Mouse (Mus musculus): ENCODE measurements around the gene Med14. TPM values are rescaled to one million over a fixed set of nuclear protein-coding genes. Genes with fewer than 3 reads are reported as not detected.

The Med14 gene
- polyA plus RNA-seq (2012; rRNA removed) = 5.5 and 6.1 TPM in 2 replicates

DNA sequence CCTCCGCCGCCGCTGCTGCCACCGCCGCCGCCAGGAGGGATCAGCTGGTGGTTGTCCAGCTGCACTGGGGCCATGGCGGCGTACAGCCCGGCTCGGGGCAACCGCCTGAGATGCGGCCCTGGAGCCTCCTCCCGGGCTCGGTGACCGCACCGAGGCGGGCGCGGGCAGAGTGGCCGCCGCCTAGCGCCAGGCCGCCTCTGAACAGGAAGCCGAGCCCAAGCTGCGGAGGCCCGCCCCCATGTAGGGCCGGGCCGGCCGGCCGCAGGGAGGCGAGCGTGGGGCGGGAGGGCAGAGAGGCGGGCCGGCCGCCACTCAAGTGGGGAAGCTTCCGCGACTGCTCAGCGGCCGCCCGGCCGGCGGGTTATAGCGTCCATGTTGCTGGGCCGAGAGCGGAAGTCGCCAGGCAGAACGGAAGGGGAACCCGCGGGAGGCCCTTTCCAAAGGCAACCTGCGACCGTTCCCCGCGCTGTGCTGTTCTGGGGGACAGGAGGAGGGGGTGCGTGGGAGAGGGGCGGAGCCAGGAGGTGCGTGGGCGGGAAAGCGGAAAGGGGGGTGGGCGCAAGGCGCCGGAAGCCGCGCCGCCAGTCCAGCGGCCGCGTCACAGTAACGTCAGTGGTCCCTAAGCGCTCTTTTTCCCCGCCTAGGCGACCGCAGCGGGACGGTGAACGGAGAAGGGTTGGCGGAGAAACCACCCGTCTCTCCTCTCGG lies at the start of gene Med14:
Gene Med14 (minus strand): TSS at position 448 of the 708 bp plus-strand sequence.
- TF ChIP-seq POLR2A (IDR thresholded peaks at IDR 0.05; ENCODE audit: control insufficient read depth, low read depth, low read length) = peak; percentile 40; the same call in 1 of the 2 replicates
- no peak for TF ChIP-seq CTCF (IDR thresholded peaks at IDR 0.05; ENCODE audit: control insufficient read depth, insufficient read depth, insufficient replicate concordance, low read depth, low read length)
- no peaks in the 10 kb centered on the region for H3K4me1 ChIP-seq (ENCODE audit: control insufficient read depth, insufficient read depth, low read length)
- peak within 1 kb of the TSS; percentile 95 for H3K27ac ChIP-seq (ENCODE audit: control insufficient read depth, insufficient read depth, low read depth, low read length)
- H3K4me3 ChIP-seq (ENCODE audit: control insufficient read depth, low read depth, low read length) = peak within 1 kb of the TSS; percentile 91
- no peaks in the 10 kb centered on the region for H3K27me3 ChIP-seq (ENCODE audit: control insufficient read depth, insufficient read depth, low read length)
- H3K36me3 ChIP-seq (ENCODE audit: control insufficient read depth, insufficient read depth, low read length) = no peaks in the 10 kb centered on the region

DNA sequence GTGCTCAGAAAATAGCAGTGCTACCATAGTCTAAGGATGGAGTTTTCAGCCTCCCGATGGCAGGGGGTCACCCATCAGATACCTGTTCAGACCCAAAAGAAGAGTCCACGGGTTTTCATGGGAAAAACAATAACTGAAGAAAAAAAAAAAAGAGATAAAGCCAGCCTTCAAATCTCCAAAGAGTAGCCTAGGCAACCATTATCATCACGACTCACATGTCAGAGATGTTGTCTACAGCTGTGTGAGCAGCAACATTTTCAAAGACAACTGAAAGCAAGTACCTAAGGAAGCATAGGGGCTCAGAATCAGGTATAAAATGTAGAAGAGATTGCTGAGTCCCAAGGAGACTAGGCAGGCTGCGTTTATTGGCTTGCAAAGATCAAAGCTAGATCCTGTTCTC lies 38.7 kb upstream of the Med14 start:
- H3K27ac ChIP-seq (ENCODE audit: control insufficient read depth, insufficient read depth, low read depth, low read length) = no peak overlapping the region
- H3K36me3 ChIP-seq (ENCODE audit: control insufficient read depth, insufficient read depth, low read length) = no peaks in the 10 kb centered on the region
- H3K4me1 ChIP-seq (ENCODE audit: control insufficient read depth, insufficient read depth, low read length) = no peaks in the 10 kb centered on the region
- no peaks in the 10 kb centered on the region for H3K27me3 ChIP-seq (ENCODE audit: control insufficient read depth, insufficient read depth, low read length)
- TF ChIP-seq CTCF (IDR thresholded peaks at IDR 0.05; ENCODE audit: control insufficient read depth, insufficient read depth, insufficient replicate concordance, low read depth, low read length) (no peak), POLR2A (IDR thresholded peaks at IDR 0.05; ENCODE audit: control insufficient read depth, low read depth, low read length) (no peak)
- H3K4me3 ChIP-seq (ENCODE audit: control insufficient read depth, low read depth, low read length) = no peak overlapping the region

DNA sequence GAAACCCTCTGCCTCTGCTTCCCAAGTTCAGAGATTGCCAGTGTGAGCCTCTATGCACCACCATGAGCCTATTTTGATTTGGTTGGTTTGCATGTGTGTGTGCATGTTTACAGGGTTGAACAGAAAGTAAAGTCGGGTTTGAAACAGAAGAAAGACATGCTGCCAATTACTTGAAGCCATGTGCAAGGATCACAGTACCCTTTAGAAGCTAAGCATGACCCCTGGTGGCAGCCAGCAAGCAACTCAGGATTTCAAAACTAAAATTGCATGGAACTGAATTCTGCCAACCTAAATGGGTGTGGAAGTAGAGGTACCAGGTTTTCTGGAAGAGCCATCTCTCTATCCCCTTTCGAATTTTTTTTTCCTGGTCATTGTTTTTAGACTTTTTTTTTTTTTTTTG lies 33.0 kb upstream of the Med14 start:
- H3K36me3 ChIP-seq (ENCODE audit: control insufficient read depth, insufficient read depth, low read length) = no peaks in the 10 kb centered on the region
- H3K4me1 ChIP-seq (ENCODE audit: control insufficient read depth, insufficient read depth, low read length) = no peaks in the 10 kb centered on the region
- H3K27me3 ChIP-seq (ENCODE audit: control insufficient read depth, insufficient read depth, low read length) = no peaks in the 10 kb centered on the region
- H3K4me3 ChIP-seq (ENCODE audit: control insufficient read depth, low read depth, low read length) = no peak overlapping the region
- TF ChIP-seq POLR2A (IDR thresholded peaks at IDR 0.05; ENCODE audit: control insufficient read depth, low read depth, low read length) (no peak), CTCF (IDR thresholded peaks at IDR 0.05; ENCODE audit: control insufficient read depth, insufficient read depth, insufficient replicate concordance, low read depth, low read length) (no peak)
- H3K27ac ChIP-seq (ENCODE audit: control insufficient read depth, insufficient read depth, low read depth, low read length) = no peak overlapping the region

DNA sequence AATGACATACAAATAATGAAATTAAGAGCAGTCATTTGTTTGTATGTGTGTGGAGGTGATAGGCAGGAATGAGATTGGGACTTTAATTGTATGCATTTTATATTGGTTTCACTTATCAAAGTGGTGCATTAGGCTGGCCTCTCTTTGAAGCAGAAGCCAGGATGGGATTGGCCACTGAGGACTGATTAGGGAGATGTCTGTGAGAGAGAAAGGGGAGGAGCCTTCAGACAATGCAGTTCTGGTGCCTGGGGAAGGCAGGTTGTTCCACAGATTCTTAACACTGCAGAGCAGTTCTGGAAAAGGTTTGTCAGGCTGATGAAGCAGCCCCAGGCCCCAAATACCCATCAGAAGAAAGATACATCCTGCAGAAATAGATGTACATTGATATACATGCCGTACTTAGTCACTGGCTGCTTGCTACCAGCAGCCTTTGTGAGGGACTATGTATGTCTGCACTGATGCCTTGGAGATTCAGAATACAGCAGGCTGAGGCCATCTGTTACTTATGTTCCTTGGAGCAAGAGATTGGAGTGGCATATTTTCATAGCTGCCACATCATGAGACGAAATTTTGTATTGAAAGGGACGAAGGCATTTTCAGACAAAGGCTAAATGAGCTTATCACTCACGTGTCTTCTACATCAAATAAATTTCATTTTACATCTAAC lies 29.9 kb upstream of the Med14 start:
- no peaks in the 10 kb centered on the region for H3K27me3 ChIP-seq (ENCODE audit: control insufficient read depth, insufficient read depth, low read length)
- no peak overlapping the region for H3K27ac ChIP-seq (ENCODE audit: control insufficient read depth, insufficient read depth, low read depth, low read length)
- H3K36me3 ChIP-seq (ENCODE audit: control insufficient read depth, insufficient read depth, low read length) = no peaks in the 10 kb centered on the region
- no peaks in the 10 kb centered on the region for H3K4me1 ChIP-seq (ENCODE audit: control insufficient read depth, insufficient read depth, low read length)
- no peak for TF ChIP-seq CTCF (IDR thresholded peaks at IDR 0.05; ENCODE audit: control insufficient read depth, insufficient read depth, insufficient replicate concordance, low read depth, low read length)
- TF ChIP-seq POLR2A (IDR thresholded peaks at IDR 0.05; ENCODE audit: control insufficient read depth, low read depth, low read length) = no peak
- no peak overlapping the region for H3K4me3 ChIP-seq (ENCODE audit: control insufficient read depth, low read depth, low read length)

DNA sequence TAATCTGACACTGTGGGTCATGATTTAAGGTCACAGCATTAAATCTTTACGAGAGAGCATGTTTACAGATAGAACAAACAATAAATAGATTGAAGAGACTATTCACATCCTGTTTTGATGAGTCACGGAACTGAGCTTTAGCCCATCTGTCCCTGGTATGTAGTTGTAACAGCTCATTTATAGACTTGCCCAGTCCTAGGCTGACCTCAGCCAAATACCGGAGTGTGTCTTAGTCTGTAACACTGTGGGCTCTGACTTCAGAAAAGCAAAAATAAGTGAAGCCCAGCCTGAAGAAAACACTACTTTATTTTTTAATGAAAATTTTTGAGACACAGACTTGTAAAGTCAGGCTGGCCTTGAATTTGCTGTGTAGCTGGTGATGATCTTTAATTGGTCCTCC lies 11.4 kb upstream of the Med14 start:
- Histone ChIP-seq H3K4me3 (ENCODE audit: control insufficient read depth, low read depth, low read length) (no peak overlapping the region), H3K4me1 (ENCODE audit: control insufficient read depth, insufficient read depth, low read length) (no peaks in the 10 kb centered on the region), H3K27me3 (ENCODE audit: control insufficient read depth, insufficient read depth, low read length) (no peaks in the 10 kb centered on the region), H3K36me3 (ENCODE audit: control insufficient read depth, insufficient read depth, low read length) (no peaks in the 10 kb centered on the region), H3K27ac (ENCODE audit: control insufficient read depth, insufficient read depth, low read depth, low read length) (no peak overlapping the region; the same call in 1 of the 2 replicates)
- no peak for TF ChIP-seq POLR2A (IDR thresholded peaks at IDR 0.05; ENCODE audit: control insufficient read depth, low read depth, low read length)
- TF ChIP-seq CTCF (IDR thresholded peaks at IDR 0.05; ENCODE audit: control insufficient read depth, insufficient read depth, insufficient replicate concordance, low read depth, low read length) = no peak

DNA sequence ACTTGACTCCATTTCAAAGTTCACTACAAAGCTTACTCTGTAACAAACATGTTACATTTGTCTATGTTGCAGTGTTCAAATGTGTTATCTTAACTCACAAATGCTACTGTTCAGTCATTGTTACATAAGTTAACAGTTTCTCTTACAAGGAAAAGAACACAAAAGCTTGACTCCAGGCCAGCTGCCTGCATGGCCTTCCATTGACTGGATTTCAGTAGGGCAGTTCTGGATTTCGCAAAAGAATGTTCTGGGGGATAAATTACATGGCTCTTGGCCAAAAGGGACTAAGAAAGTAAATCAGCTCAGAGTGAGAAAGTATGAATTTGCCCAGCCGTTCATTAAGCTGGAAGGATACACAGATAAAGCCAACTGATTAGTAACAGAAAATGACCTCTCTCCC lies 9.7 kb upstream of the Med14 start:
- Histone ChIP-seq H3K4me1 (ENCODE audit: control insufficient read depth, insufficient read depth, low read length) (no peaks in the 10 kb centered on the region), H3K36me3 (ENCODE audit: control insufficient read depth, insufficient read depth, low read length) (no peaks in the 10 kb centered on the region), H3K4me3 (ENCODE audit: control insufficient read depth, low read depth, low read length) (no peak overlapping the region), H3K27ac (ENCODE audit: control insufficient read depth, insufficient read depth, low read depth, low read length) (no peak overlapping the region), H3K27me3 (ENCODE audit: control insufficient read depth, insufficient read depth, low read length) (no peaks in the 10 kb centered on the region)
- TF ChIP-seq POLR2A (IDR thresholded peaks at IDR 0.05; ENCODE audit: control insufficient read depth, low read depth, low read length) (no peak), CTCF (IDR thresholded peaks at IDR 0.05; ENCODE audit: control insufficient read depth, insufficient read depth, insufficient replicate concordance, low read depth, low read length) (no peak)

DNA sequence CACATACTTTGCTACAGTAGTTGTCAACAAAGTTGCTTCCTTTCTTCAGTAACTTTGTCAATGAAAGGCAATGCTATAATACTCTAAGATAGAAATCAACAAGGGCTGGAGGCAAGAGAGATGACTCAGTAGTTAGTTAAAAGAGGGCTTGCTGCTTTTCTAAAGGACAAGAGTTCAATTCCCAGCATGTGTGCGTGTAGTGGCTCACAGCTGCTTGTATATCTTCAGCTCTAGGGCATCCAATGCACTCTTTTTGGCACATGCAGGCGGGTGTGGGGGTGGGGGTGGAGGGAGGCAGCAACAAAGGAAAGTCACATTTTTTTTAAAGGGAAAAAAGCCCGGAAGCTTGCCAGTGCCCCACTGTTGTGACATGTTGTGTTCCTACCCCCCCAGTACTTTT lies 6.7 kb upstream of the Med14 start:
- TF ChIP-seq CTCF (IDR thresholded peaks at IDR 0.05; ENCODE audit: control insufficient read depth, insufficient read depth, insufficient replicate concordance, low read depth, low read length) = no peak
- TF ChIP-seq POLR2A (IDR thresholded peaks at IDR 0.05; ENCODE audit: control insufficient read depth, low read depth, low read length) = no peak
- H3K4me1 ChIP-seq (ENCODE audit: control insufficient read depth, insufficient read depth, low read length) = no peaks in the 10 kb centered on the region
- no peak overlapping the region for H3K4me3 ChIP-seq (ENCODE audit: control insufficient read depth, low read depth, low read length)
- H3K27ac ChIP-seq (ENCODE audit: control insufficient read depth, insufficient read depth, low read depth, low read length) = no peak overlapping the region
- H3K36me3 ChIP-seq (ENCODE audit: control insufficient read depth, insufficient read depth, low read length) = no peaks in the 10 kb centered on the region
- no peaks in the 10 kb centered on the region for H3K27me3 ChIP-seq (ENCODE audit: control insufficient read depth, insufficient read depth, low read length)
